Mouse (Mus musculus): ENCODE measurements around the gene D630045J12Rik. TPM values are rescaled to one million over a fixed set of nuclear protein-coding genes. Genes with fewer than 3 reads are reported as not detected.

The D630045J12Rik gene
- polyA plus RNA-seq, 1 experiment from 2014 or later, result 13.4 TPM

DNA sequence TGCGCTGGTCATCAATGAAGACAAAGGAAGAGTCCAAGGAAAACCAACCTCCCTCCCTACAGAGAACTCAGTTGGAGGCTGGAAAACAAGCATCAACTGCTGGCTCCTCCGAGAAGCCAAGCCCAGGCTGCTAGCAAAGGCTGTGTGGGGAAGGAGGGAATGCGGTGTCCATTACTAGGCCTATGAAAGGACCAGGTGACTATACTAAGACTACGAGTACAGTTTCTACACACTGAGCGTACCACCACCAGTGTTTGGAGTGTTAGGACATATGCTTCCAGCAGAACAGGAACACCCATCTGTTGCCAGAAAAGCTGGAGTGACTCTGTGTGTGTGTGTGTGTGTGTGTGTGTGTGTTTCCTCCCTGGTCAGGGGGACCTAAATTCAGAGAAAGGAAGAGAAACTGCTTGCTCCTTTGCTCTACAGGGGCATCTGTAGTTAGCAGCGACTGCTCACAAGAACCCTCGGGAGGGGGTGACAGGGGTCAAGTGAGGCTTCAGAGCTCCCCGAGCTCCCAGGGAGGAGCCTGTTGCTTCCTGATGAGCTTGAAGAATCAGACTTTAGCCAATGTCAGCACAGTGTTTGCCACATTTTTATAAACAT is 108.2 kb downstream of the D630045J12Rik start:
- Histone ChIP-seq H3K4me1 (replicated peaks) (no peaks in the 10 kb centered on the region), H3K36me3 (peaks cover 76% of the 10 kb centered on the region), H3K27ac (0 out of 2 replicates have a peak overlapping the region, but pooled peaks have one; percentile 44), H3K4me3 (no peak overlapping the region), H3K27me3 (no peaks in the 10 kb centered on the region), H3K9ac (no peak overlapping the region), H3K9me3 (no peaks in the 10 kb centered on the region), H3K4me2 (no peak overlapping the region)
- ATAC-seq (ENCODE audit: low FRiP score), result no peak
- 67% methylated on average over 8 of the region's 8 CpGs for WGBS

DNA sequence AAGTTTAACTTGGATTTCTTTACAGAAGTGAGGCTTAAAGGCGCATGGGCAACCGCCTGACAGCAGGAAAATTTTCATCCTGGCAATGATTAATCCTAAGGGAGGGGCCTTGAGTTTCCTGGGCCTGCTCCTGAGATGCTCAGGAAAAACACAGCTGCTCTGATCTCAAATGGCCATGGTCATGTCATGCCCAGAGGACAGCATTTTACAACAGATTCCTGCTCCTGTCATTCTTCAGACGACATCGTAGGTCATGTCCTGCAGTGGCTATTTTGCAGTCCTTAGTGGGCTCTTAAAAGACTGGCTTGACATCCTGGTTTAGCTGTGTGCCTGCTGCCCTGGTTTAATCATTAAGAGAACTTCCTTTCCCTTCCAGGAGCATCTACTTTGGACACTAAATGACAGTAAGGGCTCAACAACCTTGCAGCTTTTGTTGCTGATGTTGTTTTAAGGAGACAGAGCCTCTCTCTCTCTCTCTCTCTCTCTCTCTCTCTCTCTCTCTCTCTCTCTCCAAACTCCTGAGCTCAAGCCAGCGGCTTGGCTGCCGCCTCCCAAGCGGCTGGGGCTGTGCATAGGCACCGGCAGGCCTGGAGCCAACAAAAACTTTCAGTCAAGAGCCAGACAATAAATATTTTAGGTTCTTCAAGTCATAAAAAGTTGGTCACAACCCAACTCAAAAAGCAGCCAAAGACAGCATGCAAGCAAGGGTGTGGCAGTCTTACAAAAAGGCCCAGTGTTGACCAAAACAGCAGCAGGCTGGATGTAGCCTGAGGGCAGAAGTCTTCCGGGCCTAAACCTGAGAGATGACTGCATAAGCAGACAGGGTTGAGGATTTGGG is 109.4 kb downstream of the D630045J12Rik start:
- H3K27ac ChIP-seq, result no peak overlapping the region
- H3K36me3 ChIP-seq, result peaks cover 69% of the 10 kb centered on the region
- H3K27me3 ChIP-seq, result no peaks in the 10 kb centered on the region
- 63% methylated on average over 9 of the region's 9 CpGs for WGBS
- no peak for ATAC-seq (ENCODE audit: low FRiP score)
- H3K4me2 ChIP-seq, result no peak overlapping the region
- no peaks in the 10 kb centered on the region for H3K9me3 ChIP-seq
- no peak overlapping the region for H3K4me3 ChIP-seq
- H3K4me1 ChIP-seq (replicated peaks), result no peaks in the 10 kb centered on the region
- H3K9ac ChIP-seq, result no peak overlapping the region

DNA sequence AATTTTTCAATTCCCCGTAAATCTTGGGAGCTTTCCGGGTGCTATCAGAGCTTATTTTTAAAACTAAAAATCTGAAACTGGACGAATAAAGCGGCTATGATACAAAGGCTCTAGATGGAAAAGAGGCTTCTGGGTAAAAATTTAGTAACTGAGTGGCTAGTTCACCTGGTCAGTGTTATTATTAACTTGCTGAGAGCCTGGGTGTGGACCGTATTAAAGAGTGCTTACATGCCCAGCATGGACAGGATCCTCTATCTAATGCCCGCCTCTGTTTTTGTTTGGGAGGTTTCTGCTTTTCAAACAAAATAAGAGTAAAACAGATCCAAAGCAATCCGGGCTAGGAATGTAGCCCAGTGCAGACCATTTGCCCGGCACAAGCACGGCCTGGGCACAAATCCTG is 113.4 kb downstream of the D630045J12Rik start:
- H3K4me1 ChIP-seq (replicated peaks), result no peaks in the 10 kb centered on the region
- no peak overlapping the region for H3K27ac ChIP-seq
- 95% methylated on average over 9 of the region's 9 CpGs for WGBS
- no peaks in the 10 kb centered on the region for H3K27me3 ChIP-seq
- ATAC-seq (ENCODE audit: low FRiP score), result no peak
- no peak overlapping the region for H3K4me3 ChIP-seq
- H3K4me2 ChIP-seq, result no peak overlapping the region
- H3K36me3 ChIP-seq, result peaks cover 67% of the 10 kb centered on the region
- H3K9me3 ChIP-seq, result no peaks in the 10 kb centered on the region
- H3K9ac ChIP-seq, result no peak overlapping the region

DNA sequence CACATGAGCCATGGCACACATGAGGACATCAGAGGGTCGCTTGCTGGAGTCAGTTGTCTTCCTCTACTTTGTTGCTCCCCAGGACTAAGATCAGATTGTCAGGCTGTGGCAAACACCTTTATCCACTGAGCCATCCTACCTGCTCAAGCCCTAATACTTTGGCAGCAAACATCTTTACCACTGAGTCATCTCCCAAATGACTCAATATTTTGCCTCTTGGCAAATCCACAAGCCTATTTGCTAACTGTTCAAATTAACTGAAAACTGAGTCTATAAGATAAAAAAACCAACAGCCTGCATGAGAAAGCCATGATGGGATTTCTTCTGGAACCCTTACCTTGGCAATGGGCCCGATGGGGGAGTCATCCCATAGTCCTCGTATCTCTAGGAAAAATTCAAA is 114.7 kb downstream of the D630045J12Rik start:
- H3K4me2 ChIP-seq, result no peak overlapping the region
- 88% methylated on average over 3 of the region's 3 CpGs for WGBS
- no peaks in the 10 kb centered on the region for H3K4me1 ChIP-seq (replicated peaks)
- no peaks in the 10 kb centered on the region for H3K9me3 ChIP-seq
- no peak overlapping the region for H3K27ac ChIP-seq
- H3K4me3 ChIP-seq, result no peak overlapping the region
- no peak overlapping the region for H3K9ac ChIP-seq
- ATAC-seq (ENCODE audit: low FRiP score), result no peak
- H3K27me3 ChIP-seq, result no peaks in the 10 kb centered on the region
- H3K36me3 ChIP-seq, result peaks cover 74% of the 10 kb centered on the region

DNA sequence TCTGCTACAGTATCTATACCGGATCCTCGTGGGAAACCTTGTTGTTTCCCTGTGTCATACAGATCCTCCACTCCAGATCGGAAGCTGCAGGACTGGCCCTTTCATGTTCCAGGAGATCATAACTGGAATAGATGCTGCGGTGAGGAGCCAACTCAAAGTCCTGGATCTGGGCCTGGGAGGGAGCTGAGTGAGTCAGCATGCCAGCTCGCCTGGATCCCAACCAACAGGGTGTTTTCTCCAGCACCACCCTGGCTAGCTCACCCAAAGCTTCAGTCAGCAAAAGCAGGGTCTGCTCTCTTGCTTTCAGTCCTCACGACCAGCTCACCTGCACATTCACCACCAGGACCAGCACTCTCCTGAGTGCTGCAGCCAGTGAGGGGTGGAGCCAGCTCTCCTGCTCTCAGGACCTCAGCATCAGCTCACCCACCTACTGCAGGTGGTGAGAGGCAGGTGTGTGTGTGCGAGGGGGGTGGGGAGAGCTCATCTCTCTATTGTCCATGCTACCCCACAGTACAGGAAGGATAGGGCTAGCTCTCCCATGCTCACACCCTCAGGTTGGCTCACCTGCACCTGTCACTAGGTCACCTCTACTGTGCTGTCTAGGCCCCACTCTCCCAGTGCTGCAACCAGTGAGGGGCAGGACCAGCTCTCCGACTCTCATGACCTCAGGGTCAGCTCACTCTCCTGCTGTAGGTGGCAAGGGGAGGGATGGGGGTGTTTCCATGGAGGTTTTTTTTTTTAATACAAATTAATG is 118.8 kb downstream of the D630045J12Rik start:
- no peaks in the 10 kb centered on the region for H3K27me3 ChIP-seq
- no peak overlapping the region for H3K27ac ChIP-seq
- no peak overlapping the region for H3K4me2 ChIP-seq
- H3K4me1 ChIP-seq (replicated peaks), result no peaks in the 10 kb centered on the region
- H3K9ac ChIP-seq, result no peak overlapping the region
- H3K9me3 ChIP-seq, result no peaks in the 10 kb centered on the region
- H3K36me3 ChIP-seq, result peaks cover 78% of the 10 kb centered on the region
- H3K4me3 ChIP-seq, result no peak overlapping the region
- ATAC-seq (ENCODE audit: low FRiP score), result no peak
- WGBS, result 88% methylated on average over 8 of the region's 8 CpGs

DNA sequence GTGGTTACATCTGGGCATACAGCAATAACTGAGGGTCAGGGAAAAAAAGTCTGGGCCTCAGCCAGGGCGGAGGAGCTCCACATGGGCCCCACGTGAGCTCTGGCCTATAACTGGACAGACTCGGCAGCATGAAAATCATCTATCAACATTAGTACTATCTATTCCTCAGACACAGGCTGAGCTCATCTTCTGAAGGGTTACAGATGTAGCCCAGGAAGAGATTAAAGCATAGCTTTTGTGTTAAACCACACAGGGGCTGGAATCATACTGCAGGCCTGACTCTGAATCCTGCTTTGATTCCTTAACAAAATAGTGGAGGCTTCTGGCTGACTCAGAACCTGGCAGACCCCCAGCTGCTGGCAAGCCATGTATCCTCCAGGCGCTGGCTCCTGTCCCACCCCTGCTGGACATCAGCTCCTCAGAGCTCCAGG is 122.0 kb downstream of the D630045J12Rik start:
- 82% methylated on average over 4 of the region's 4 CpGs for WGBS
- Histone ChIP-seq H3K27me3 (no peaks in the 10 kb centered on the region), H3K27ac (0 out of 2 replicates have a peak overlapping the region, but pooled peaks have one; percentile 30), H3K36me3 (peaks cover 83% of the 10 kb centered on the region), H3K4me2 (no peak overlapping the region), H3K4me1 (replicated peaks) (no peaks in the 10 kb centered on the region), H3K9me3 (no peaks in the 10 kb centered on the region), H3K4me3 (no peak overlapping the region), H3K9ac (no peak overlapping the region)
- ATAC-seq (ENCODE audit: low FRiP score), result no peak

DNA sequence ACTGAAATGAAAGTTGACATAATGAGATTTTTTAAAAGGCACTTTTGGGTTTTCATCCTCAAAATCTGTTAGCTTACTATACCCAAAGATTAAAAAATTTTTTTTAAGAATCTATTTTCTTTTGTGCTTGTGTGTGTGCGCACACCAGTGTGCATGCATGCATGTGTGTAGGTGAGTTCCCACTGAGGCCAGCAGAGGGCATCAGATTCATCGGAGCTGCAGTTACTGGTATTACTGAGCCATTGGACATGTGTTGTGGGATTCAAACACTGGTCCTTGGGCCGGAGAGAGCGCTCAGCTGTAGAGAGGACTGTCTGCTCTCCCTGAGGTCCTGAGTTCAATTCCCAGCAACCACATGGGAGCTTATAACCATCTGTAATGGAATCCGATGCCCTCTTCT is 123.9 kb downstream of the D630045J12Rik start:
- no peaks in the 10 kb centered on the region for H3K4me1 ChIP-seq (replicated peaks)
- no peak overlapping the region for H3K4me2 ChIP-seq
- H3K27me3 ChIP-seq, result no peaks in the 10 kb centered on the region
- H3K9me3 ChIP-seq, result no peaks in the 10 kb centered on the region
- no peak overlapping the region for H3K4me3 ChIP-seq
- 99% methylated on average over 5 of the region's 5 CpGs for WGBS
- no peak overlapping the region for H3K9ac ChIP-seq
- peaks cover 83% of the 10 kb centered on the region for H3K36me3 ChIP-seq
- no peak for ATAC-seq (ENCODE audit: low FRiP score)
- H3K27ac ChIP-seq, result no peak overlapping the region

DNA sequence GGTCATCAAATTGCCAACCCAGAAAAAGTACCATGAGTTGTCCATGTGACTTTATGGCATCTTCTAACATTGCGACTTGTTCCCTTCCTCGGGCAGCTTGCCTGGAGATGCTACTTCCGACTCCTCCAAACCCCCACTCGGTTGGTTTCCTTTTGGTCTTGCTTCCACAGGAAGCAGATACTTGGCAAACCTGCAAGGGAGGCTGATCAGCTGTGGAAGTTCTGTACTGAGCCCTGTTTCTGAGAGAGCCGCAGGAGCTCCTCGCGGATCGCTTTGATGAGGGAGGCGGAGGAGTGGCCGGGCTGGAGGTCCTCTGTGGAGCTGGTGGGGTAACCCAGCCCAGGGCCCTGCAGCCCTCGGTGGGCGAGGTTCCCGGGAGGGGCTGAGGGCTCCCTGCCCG is 125.7 kb downstream of the D630045J12Rik start:
- Histone ChIP-seq H3K36me3 (peaks cover 91% of the 10 kb centered on the region), H3K4me2 (no peak overlapping the region), H3K27me3 (no peaks in the 10 kb centered on the region), H3K9me3 (no peaks in the 10 kb centered on the region), H3K9ac (no peak overlapping the region), H3K27ac (no peak overlapping the region), H3K4me1 (replicated peaks) (no peaks in the 10 kb centered on the region), H3K4me3 (no peak overlapping the region)
- 94% methylated on average over 14 of the region's 14 CpGs for WGBS
- ATAC-seq (ENCODE audit: low FRiP score), result no peak

DNA sequence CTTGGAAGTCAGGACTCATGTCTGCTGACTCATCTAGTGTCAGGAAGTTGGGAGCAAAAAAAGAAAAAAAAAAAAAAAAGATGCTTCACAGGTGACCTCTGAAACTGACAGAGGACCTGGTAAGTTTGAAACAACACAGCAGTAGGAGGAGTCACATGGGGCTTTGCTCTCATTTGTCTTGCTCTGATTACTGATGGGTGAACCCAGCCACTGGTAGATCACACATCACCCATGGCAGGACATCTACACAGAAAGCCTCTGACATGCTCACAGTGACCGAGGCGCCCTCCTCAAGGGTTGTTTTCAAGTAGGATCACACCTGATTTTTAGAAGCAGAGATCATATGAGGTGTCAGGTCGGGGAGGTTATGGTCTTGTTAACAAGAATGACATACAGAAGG is 128.3 kb downstream of the D630045J12Rik start:
- no peaks in the 10 kb centered on the region for H3K9me3 ChIP-seq
- no peak overlapping the region for H3K27ac ChIP-seq
- peaks cover 68% of the 10 kb centered on the region for H3K36me3 ChIP-seq
- no peak overlapping the region for H3K4me3 ChIP-seq
- H3K4me2 ChIP-seq, result no peak overlapping the region
- H3K4me1 ChIP-seq (replicated peaks), result no peaks in the 10 kb centered on the region
- no peaks in the 10 kb centered on the region for H3K27me3 ChIP-seq
- no peak overlapping the region for H3K9ac ChIP-seq
- no peak for ATAC-seq (ENCODE audit: low FRiP score)
- WGBS, result 96% methylated on average over 3 of the region's 3 CpGs

DNA sequence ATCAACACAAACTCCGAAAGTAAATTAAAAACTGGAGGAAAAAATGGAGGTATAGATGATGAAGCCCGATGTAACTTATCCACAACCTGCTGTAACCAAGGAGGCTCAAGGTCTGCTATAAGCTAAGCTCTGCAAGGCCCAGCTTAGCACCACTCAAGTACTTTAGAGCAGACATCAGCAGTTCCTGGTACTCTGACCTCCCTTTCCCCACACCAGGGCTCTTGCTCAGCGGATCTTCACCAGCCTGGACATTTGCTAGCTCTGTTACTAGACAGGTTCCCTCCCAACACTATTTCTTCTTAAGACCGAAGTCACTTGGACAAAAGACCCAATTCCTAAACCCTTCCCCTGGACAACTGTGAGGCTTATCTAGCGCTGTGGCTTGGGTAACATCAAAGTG is 128.9 kb downstream of the D630045J12Rik start:
- 98% methylated on average over 5 of the region's 5 CpGs for WGBS
- Histone ChIP-seq H3K36me3 (peaks cover 63% of the 10 kb centered on the region), H3K4me3 (no peak overlapping the region), H3K4me1 (replicated peaks) (no peaks in the 10 kb centered on the region), H3K27ac (no peak overlapping the region), H3K9ac (no peak overlapping the region), H3K9me3 (no peaks in the 10 kb centered on the region), H3K4me2 (no peak overlapping the region), H3K27me3 (no peaks in the 10 kb centered on the region)
- ATAC-seq (ENCODE audit: low FRiP score), result no peak

DNA sequence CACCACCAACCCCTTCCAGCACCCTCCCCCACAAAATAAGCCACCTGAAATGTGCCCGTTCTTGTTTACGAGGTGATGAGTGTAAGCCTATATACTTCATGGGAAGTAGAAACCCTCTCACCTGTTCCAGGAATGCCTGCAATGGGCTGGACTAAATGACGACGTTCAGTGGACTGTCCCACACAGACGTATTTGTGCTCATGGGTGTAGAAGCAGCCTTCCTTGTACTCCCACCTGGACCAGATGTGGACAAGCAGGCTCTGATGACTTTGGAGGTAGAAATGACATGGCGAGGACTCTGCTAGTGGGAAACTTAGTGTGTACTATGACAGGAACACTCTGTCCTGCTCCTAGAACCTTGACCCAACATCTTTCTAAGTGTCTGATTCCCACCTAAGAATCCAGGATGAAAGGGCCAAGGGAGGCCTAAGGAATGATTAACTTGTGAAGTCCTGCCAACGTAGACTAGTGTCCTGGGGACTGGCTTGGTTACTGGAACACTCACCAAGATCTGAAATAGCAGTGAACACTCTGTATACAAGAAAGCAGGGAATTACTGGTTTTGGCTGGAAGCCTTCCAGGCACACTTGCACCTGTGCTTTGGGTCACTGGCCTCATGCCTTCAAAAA is 129.5 kb downstream of the D630045J12Rik start, which contains the start of gene Atp6v0a4:
Gene Atp6v0a4, minus strand, starts transcription at position 380 of the 629 bp plus-strand sequence.
- WGBS, result 92% methylated on average over 7 of the region's 7 CpGs
- Histone ChIP-seq H3K36me3 (peaks cover 57% of the 10 kb centered on the region), H3K9ac (no peak within 1 kb of the TSS)

More for the DNA sequence above, 129.5 kb downstream of the D630045J12Rik start, which contains the start of gene Atp6v0a4:
- Histone ChIP-seq H3K4me1 (replicated peaks) (no peaks in the 10 kb centered on the region), H3K9me3 (no peaks in the 10 kb centered on the region), H3K27ac (no peak within 1 kb of the TSS), H3K27me3 (no peaks in the 10 kb centered on the region), H3K4me3 (no peak within 1 kb of the TSS), H3K4me2 (no peak within 1 kb of the TSS)
- no peak for ATAC-seq (ENCODE audit: low FRiP score)

Measured in hindbrain, embryonic 13.5 days (tissue).